Mouse (Mus musculus): Measurements from ENCODE around the gene Socs3.

DNA sequence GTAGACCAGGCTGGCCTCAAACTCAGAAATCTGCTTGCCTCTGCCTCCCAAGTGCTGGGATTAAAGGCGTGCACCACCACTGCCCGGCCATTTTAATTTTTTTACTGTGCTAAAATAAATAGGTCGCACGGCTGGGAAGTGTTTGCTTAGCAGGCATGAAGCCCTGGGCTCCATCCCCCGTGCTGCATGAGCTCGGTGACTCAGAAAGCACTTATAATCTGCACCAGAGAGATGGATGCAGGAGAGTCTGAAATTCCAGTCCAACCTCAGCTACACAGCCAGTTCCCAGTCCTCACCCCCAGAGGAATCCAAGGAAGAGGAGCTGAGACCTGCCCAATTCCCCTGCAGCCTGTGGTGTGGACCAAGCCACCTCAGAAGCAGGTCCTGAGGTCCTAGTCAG, 45.4 kb downstream of the Socs3 start:
- TF ChIP-seq CTCF (IDR thresholded peaks at IDR 0.05; ENCODE audit: control insufficient read depth, insufficient read depth, low read length), result no peak
- no peak for TF ChIP-seq POLR2A (IDR thresholded peaks at IDR 0.05; ENCODE audit: borderline replicate concordance, control insufficient read depth, low read depth, low read length)

Data from bone marrow, adult 2 months (tissue).